Mouse (Mus musculus) kidney, embryonic 15.5 days (tissue): ENCODE data around the gene Dazap1. TPM values are rescaled to one million over a fixed set of nuclear protein-coding genes. Genes with fewer than 3 reads are reported as not detected.

Experiments used
- ATAC-seq: fragments of 200-750 bp; cut with Nextera tagmentation; replicated peaks from 2 replicates; pipeline ENCODE4 v1.8.0; 2017; ENCODE audit warnings: moderate TSS enrichment; ENCODE audit not compliant: low FRiP score
- H3K27ac ChIP-seq: fragments of 300-500 bp; sonication (generic); 2 replicates; pipeline ENCODE4 v1.5.1; 2015; ENCODE audit warnings: mild to moderate bottlenecking, inconsistent platforms
- H3K27me3 ChIP-seq: fragments of 300-500 bp; sonication (generic); 2 replicates; pipeline ENCODE4 v1.6.1; 2015; ENCODE audit warnings: inconsistent platforms
- H3K36me3 ChIP-seq: fragments of 300-500 bp; sonication (generic); 2 replicates; pipeline ENCODE4 v1.6.1; 2015; ENCODE audit warnings: inconsistent platforms
- H3K4me1 ChIP-seq: fragments of 300-500 bp; sonication (generic); 2 replicates; pipeline ENCODE4 v1.6.1; 2015; ENCODE audit warnings: inconsistent platforms
- H3K4me2 ChIP-seq: fragments of 300-500 bp; sonication (generic); 2 replicates; pipeline ENCODE4 v1.6.1; 2015; ENCODE audit warnings: moderate library complexity, mild to moderate bottlenecking, inconsistent platforms
- H3K4me3 ChIP-seq: fragments of 300-500 bp; sonication (generic); replicated peaks from 2 replicates; pipeline ENCODE4 v1.5.1; 2015; ENCODE audit warnings: mild to moderate bottlenecking, inconsistent platforms
- H3K9ac ChIP-seq: fragments of 300-500 bp; sonication (generic); 2 replicates; pipeline ENCODE4 v1.6.1; 2015; ENCODE audit warnings: mild to moderate bottlenecking, inconsistent platforms
- H3K9me3 ChIP-seq: fragments of 300-500 bp; sonication (generic); replicated peaks from 2 replicates; pipeline ENCODE4 v1.6.1; 2016; ENCODE audit warnings: inconsistent platforms
- WGBS: fragments of 180-500 bp; shearing (Covaris S2); methylation state at CpG from one replicate; pipeline ENCODE4 v1.1.7; 2015; ENCODE audit warnings: mixed read lengths; 5-methylcytosine and 5-hydroxymethylcytosine counted together
- polyA plus RNA-seq: library from polyadenylated mRNA; unstranded; fragments of >200 nt; fragmentation: Nextera tagmentation; extraction: Ambion mirVana; gene quantifications from 2 replicates; pipeline ENCODE4 v1.2.1, GENCODE M21; 2015

The Dazap1 gene
- polyA plus RNA-seq, 1 experiment from 2014 or later = 56.3 TPM

GRCm38 (mm10) chr10:80262776-80263365 is 1.6 kb downstream of the Dazap1 start:
- 90% methylated on average over 10 of the region's 10 CpGs for WGBS
- H3K4me1 ChIP-seq = peaks cover 65% of the 10 kb centered on the region
- no peak for ATAC-seq
- no peak overlapping the region for H3K4me2 ChIP-seq
- peaks cover 23% of the 10 kb centered on the region for H3K36me3 ChIP-seq
- H3K4me3 ChIP-seq = no peak overlapping the region
- no peaks in the 10 kb centered on the region for H3K9me3 ChIP-seq
- no peaks in the 10 kb centered on the region for H3K27me3 ChIP-seq
- no peak overlapping the region for H3K9ac ChIP-seq
- no peak overlapping the region for H3K27ac ChIP-seq

- WGBS = 1% methylated on average over 81 of the region's 81 CpGs
- H3K9me3 ChIP-seq = no peaks in the 10 kb centered on the region
- peaks cover 22% of the 10 kb centered on the region for H3K36me3 ChIP-seq
- H3K27me3 ChIP-seq = no peaks in the 10 kb centered on the region
- peaks cover 65% of the 10 kb centered on the region for H3K4me1 ChIP-seq
- ATAC-seq = peak; percentile 33
- H3K4me3 ChIP-seq = peak overlapping the region; percentile 98
- peak overlapping the region; percentile 100 for H3K9ac ChIP-seq
- peak overlapping the region; percentile 82 for H3K27ac ChIP-seq
- H3K4me2 ChIP-seq = peak overlapping the region; percentile 83
These were observed 3.3 kb downstream of the Dazap1 start for GRCm38 (mm10) chr10:80264341-80265148.

- Histone ChIP-seq H3K27ac (peak overlapping the region; percentile 82), H3K4me3 (peak overlapping the region; percentile 98), H3K9ac (peak overlapping the region; percentile 100), H3K4me1 (peaks cover 63% of the 10 kb centered on the region), H3K27me3 (no peaks in the 10 kb centered on the region), H3K36me3 (peaks cover 25% of the 10 kb centered on the region), H3K9me3 (no peaks in the 10 kb centered on the region), H3K4me2 (peak overlapping the region; percentile 83)
- 0% methylated on average over 18 of the region's 18 CpGs for WGBS
- no peak for ATAC-seq
These were observed 3.8 kb downstream of the Dazap1 start for GRCm38 (mm10) chr10:80265149-80265486.

- Histone ChIP-seq H3K4me2 (no peak overlapping the region), H3K4me3 (no peak overlapping the region), H3K27ac (0 out of 2 replicates have a peak overlapping the region, but pooled peaks have one; percentile 34), H3K27me3 (no peaks in the 10 kb centered on the region), H3K36me3 (peaks cover 66% of the 10 kb centered on the region), H3K4me1 (peaks cover 66% of the 10 kb centered on the region), H3K9me3 (no peaks in the 10 kb centered on the region), H3K9ac (no peak overlapping the region)
- 93% methylated on average over 2 of the region's 2 CpGs for WGBS
- no peak for ATAC-seq
These were observed 8.8 kb downstream of the Dazap1 start for GRCm38 (mm10) chr10:80270099-80270498.

- 0 out of 2 replicates have a peak overlapping the region, but pooled peaks have one; percentile 34 for H3K27ac ChIP-seq
- H3K36me3 ChIP-seq = peaks cover 72% of the 10 kb centered on the region
- H3K4me1 ChIP-seq = peaks cover 63% of the 10 kb centered on the region
- no peaks in the 10 kb centered on the region for H3K9me3 ChIP-seq
- H3K4me3 ChIP-seq = no peak overlapping the region
- no peak overlapping the region for H3K4me2 ChIP-seq
- H3K9ac ChIP-seq = no peak overlapping the region
- ATAC-seq = no peak
- no peaks in the 10 kb centered on the region for H3K27me3 ChIP-seq
- 78% methylated on average over 6 of the region's 6 CpGs for WGBS
These were observed 9.5 kb downstream of the Dazap1 start for GRCm38 (mm10) chr10:80270734-80271181.

- Histone ChIP-seq H3K9ac (no peak overlapping the region), H3K36me3 (peaks cover 78% of the 10 kb centered on the region), H3K9me3 (no peaks in the 10 kb centered on the region), H3K4me3 (no peak overlapping the region), H3K4me1 (peaks cover 57% of the 10 kb centered on the region), H3K4me2 (no peak overlapping the region), H3K27ac (no peak overlapping the region), H3K27me3 (no peaks in the 10 kb centered on the region)
- WGBS = 82% methylated on average over 5 of the region's 5 CpGs
- ATAC-seq = no peak
These were observed 10.0 kb downstream of the Dazap1 start for GRCm38 (mm10) chr10:80271186-80271843.

- Histone ChIP-seq H3K9ac (no peak overlapping the region), H3K4me3 (no peak overlapping the region), H3K4me2 (no peak overlapping the region), H3K27ac (no peak overlapping the region), H3K36me3 (peaks cover 83% of the 10 kb centered on the region), H3K4me1 (peaks cover 50% of the 10 kb centered on the region), H3K27me3 (no peaks in the 10 kb centered on the region), H3K9me3 (no peaks in the 10 kb centered on the region)
- no peak for ATAC-seq
- 87% methylated on average over 8 of the region's 8 CpGs for WGBS
These were observed 10.7 kb downstream of the Dazap1 start for GRCm38 (mm10) chr10:80271870-80272585.

GRCm38 (mm10) chr10:80273847-80274246 is 12.6 kb downstream of the Dazap1 start:
- Histone ChIP-seq H3K4me2 (no peak overlapping the region), H3K9me3 (no peaks in the 10 kb centered on the region), H3K4me1 (peaks cover 34% of the 10 kb centered on the region), H3K9ac (no peak overlapping the region), H3K4me3 (no peak overlapping the region), H3K36me3 (peaks cover 87% of the 10 kb centered on the region), H3K27me3 (no peaks in the 10 kb centered on the region), H3K27ac (no peak overlapping the region)
- 92% methylated on average over 3 of the region's 3 CpGs for WGBS
- no peak for ATAC-seq

GRCm38 (mm10) chr10:80276238-80276637 is 15.0 kb downstream of the Dazap1 start:
- Histone ChIP-seq H3K36me3 (peaks cover 91% of the 10 kb centered on the region), H3K9ac (no peak overlapping the region), H3K27me3 (no peaks in the 10 kb centered on the region), H3K4me2 (no peak overlapping the region), H3K9me3 (no peaks in the 10 kb centered on the region), H3K4me1 (peaks cover 26% of the 10 kb centered on the region), H3K27ac (no peak overlapping the region), H3K4me3 (no peak overlapping the region)
- no peak for ATAC-seq
- 85% methylated on average over 5 of the region's 5 CpGs for WGBS

GRCm38 (mm10) chr10:80278390-80278789 is 17.1 kb downstream of the Dazap1 start:
- Histone ChIP-seq H3K9ac (no peak overlapping the region), H3K4me2 (no peak overlapping the region), H3K27me3 (no peaks in the 10 kb centered on the region), H3K9me3 (no peaks in the 10 kb centered on the region), H3K36me3 (peaks cover 99% of the 10 kb centered on the region), H3K4me3 (no peak overlapping the region), H3K27ac (no peak overlapping the region), H3K4me1 (peaks cover 26% of the 10 kb centered on the region)
- WGBS = 85% methylated on average over 9 of the region's 9 CpGs
- no peak for ATAC-seq

GRCm38 (mm10) chr10:80279273-80279672 is 18.0 kb downstream of the Dazap1 start:
- Histone ChIP-seq H3K27me3 (no peaks in the 10 kb centered on the region), H3K4me1 (peaks cover 21% of the 10 kb centered on the region), H3K9me3 (no peaks in the 10 kb centered on the region), H3K9ac (no peak overlapping the region), H3K4me2 (no peak overlapping the region), H3K36me3 (peaks cover 99% of the 10 kb centered on the region), H3K27ac (no peak overlapping the region), H3K4me3 (no peak overlapping the region)
- ATAC-seq = no peak
- WGBS = 84% methylated on average over 12 of the region's 12 CpGs
